Mouse (Mus musculus) granulocyte monocyte progenitor cell, adult 5-6 weeks (primary cell): ENCODE results near the gene Map3k12. TPM values are rescaled to one million over a fixed set of nuclear protein-coding genes. Genes with fewer than 3 reads are reported as not detected.
A peak's percentile ranks its signal among the peaks of the same experiment; 100 is the strongest.

Experiments
- ATAC-seq: replicated peaks from 2 replicates; pipeline ENCODE4 v1.8.0; 2016; ENCODE audit warnings: mild to moderate bottlenecking, moderate TSS enrichment, inconsistent platforms; ENCODE audit not compliant: poor library complexity, severe bottlenecking
- total RNA-seq, 2 experiments: library from RNA; stranded (forward) in 1 of 2; stranded (reverse) in 1 of 2; fragments of 200-712, 200-1000 nt in 1 of 2; fragments of >200 nt in 1 of 2; fragmentation: Nextera tagmentation in 1 of 2; gene quantifications; 2 replicates each; pipeline ENCODE4 v1.2.3; 2014 to 2017

The Map3k12 gene
- total RNA-seq, 2 experiments from 2014 or later, result 0.26 TPM; not detected in 1

DNA sequence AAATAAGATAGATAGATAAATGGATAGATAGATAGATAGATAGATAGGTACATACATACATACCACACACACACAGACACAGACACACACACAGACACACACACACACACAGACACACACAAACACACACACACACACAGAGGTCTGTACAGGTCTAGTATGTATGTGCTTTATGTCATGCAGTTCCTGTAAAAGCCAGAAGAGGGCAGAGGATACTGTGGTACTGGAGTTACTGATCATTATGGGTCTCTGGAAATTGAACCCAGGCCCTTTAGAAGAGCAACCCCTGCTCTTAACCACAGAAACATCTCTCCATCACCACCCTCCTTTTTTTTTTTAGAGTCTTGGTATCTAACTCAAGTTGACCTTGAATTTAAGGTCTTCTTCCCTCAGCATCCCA, 53.2 kb downstream of the Map3k12 start:
- 0 out of 2 replicates have a peak, but pooled peaks have one; percentile 38 for ATAC-seq

DNA sequence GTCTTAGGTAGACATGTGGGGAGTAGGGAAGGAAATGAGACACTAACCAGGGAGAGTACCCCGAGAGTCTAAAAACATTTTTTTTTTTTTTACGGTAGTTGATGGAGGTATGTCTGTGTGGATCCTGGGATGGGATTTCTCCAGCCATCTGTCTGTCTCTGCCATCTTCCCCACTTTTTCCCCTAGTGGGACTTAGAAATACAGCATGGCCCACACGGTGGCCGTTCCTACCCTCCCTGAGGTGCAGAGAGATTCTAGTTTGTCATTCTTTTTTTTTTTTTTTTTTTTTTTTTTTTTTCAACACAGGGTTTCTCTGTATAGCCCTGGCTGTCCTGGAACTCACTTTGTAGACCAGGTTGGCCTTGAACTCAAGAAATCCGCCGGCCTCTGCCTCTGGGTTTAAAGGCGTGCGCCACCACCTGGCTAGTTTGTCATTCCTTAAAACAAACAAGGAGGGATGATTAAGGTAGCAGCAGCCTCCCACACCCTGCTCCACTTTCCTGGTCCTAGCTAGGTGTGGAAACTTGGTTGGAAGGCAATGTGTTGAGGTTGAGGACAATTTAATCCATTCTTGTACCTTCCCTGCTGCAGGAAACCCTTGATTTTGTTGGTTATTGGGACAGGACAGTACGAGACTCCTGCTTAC, 55.3 kb downstream of the Map3k12 start:
- ATAC-seq, result no peak

DNA sequence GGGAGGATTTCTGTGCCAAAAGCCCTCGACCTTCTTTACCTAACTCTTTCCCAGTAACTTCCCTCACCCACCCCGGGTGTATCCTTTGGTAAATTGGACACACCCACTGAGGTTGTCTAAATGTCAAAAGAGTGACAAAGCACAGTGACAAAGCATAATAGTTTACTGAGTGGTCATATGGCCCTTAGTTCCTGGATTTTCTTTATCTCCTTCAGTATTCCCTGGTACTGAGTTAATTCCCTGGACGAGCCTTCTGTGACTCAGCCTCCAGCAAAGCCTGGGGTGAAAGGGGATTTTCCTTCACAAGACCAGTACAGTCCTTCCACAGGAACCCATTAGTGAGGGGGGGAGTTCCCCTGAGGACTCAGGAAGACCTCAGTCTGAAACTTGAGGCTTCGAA, 55.9 kb downstream of the Map3k12 start:
- ATAC-seq, result peak; percentile 45

DNA sequence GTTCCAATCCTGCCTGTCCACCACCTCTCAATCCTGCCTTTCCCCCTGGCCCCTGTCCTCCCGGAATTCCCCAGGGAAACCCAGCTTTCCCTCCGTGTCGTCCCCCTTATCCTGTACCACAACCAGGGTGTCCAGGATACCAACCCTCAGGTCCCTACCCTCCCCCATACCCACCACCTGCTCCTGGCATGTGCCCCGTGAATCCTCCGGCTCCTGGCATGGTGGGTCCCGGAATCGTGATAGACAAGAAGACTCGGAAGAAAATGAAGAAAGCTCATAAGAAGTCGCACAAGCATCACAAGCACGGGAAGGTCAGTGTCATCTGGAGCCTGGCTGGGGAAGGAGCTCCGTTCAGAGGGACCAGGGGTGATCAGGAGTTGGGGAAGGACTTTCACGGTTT, 56.5 kb downstream of the Map3k12 start:
- peak; percentile 12; the same call in 1 of the 2 replicates for ATAC-seq

DNA sequence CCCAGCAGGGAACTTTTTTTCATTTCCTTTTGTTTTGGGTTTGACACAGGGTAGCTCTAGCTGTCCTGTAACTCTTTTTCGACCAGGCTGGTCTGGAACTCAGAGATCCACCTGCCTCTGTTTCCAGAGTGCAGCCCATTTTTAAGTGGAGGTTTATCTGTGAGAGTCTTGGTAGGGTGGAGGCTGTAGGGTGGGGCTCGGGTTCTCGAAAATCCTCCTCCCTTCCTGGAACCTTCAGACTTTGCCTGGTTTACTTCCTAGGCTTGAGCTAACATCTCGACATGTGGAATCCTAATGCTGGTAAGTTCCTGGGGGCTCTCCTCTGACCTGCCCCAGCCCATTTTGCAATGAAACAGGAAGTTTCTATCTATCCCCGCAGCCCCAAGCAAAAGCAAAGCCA, 57.0 kb downstream of the Map3k12 start:
- ATAC-seq, result peak; percentile 18; the same call in 1 of the 2 replicates

DNA sequence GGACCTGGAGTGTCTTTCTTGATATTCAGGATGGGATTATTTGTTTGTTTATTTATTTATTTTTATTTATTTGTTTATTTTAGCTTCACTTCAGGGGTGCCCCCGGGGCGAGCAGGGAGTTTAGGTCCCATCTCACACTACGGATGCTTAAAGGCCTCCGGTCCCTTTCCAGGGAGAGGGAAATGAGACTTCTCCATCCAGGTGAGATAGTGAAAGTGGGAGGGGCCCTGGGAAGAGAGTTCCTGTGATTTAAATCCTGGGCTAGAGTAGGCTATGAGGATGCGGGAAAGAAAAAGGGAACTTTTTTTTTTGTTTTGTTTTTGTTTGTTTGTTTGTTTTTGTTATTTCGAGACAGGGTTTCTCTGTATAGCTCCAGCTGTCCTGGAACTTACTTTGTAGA, 57.5 kb downstream of the Map3k12 start:
- no peak for ATAC-seq

DNA sequence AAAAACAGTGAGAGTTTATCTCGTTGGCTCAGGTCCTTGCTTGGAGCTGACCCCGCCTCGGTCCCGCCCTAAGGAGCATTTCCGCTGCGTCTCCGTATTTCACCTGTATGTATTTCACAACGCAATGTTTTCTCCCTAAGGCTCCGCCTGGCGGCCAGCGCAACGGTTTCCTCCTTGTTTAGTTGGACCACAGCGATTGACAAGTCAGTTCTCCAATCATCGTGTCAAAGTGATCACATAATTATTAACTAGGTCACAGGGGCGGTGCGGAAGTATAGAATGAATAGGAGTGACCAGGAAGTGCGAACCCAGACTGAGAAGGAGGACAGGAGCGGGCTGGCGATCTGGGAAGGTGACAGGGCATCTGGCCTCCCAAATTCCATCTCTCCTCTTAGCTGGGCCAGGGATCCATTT, 58.0 kb downstream of the Map3k12 start, which contains the start of gene Prr13:
Prr13 (plus strand) TSS at position 125 of the 414 bp plus-strand sequence.
- ATAC-seq, result peak; percentile 83

DNA sequence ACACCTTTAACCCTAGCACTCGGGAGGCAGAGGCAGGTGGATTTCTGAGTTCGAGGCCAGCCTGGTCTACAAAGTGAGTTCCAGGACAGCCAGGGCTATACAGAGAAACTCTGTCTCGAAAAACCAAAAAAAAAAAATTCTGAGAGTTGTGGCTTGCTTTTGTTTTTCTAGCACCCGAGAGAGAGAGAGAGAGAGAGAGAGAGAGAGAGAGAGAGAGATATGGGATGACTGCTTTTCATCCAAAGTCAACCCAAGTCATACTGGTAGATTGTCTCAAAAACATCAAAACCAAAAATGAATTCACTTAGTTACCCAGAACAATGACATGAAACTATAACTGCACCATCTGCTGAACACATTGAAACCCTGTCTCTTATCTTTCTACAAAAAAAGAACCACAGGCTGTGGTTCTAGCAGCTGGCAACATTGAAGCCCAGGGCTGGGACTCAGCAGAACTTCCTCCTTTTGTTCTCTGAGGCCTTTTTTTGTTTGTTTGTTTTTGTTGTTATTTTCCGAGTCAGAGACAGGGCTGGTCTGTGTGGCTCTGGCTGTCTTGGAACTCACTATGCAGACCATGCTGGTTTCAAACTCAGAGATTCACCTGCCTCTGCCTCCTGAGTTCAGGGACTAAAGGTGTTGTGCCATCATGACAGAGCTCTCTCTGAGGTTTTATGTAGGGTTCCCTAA, 58.7 kb downstream of the Map3k12 start:
- peak; percentile 34; the same call in 1 of the 2 replicates for ATAC-seq

DNA sequence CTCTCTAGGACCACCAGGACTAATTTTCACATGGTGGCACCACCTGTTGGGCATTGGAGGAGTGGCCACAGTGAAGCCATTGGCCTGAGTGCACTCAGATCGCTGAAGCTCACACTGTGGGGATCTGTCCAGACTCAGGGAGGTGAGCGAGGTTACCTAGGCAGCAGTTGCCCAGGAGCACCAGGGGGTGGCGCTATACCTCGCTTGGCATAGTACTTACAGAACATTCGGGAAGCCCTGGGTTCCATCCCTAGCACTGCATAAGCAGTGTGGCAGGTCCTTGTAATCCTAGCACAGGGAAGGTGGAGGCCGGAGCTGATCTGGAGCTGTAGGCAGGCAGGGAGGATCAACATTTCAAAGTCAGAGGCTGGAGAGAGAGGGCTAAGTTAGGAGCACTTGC, 60.9 kb downstream of the Map3k12 start:
- ATAC-seq, result no peak

DNA sequence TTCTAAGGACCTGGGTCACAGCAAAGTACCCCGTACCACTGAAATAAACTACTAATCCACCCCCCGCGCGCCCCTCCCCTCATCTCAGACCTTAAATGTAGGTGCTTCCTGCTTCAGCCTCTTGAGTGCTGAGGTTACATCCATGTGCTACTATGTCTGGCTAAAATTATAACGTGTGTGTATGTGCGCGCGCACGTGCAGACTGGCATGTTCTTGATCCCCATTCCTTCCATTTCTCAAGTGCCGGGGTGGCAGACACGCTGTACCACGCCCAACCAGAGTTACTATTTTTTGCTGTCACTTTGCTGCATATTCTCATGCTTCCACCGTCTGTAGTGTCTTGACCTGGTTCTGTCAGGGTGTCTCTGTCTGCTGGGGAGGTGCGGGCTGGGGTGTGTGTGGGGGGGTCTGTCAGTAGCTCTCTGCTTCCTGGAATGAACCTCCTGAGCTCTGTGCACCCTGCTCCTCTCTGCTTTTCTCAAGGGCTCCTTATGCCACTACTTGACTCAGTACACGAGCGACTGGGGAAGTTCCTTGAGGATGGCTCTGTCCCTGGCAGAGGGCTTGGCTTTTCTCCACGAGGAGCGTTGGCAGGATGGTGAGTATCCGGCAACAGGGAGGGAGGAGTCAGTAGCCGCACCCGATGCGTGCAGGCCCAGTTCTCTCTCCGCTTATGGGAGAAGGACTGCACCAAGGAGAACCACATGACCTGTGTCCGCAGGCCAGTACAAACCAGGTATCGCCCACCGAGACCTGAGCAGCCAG, 65.0 kb downstream of the Map3k12 start:
- ATAC-seq, result no peak

DNA sequence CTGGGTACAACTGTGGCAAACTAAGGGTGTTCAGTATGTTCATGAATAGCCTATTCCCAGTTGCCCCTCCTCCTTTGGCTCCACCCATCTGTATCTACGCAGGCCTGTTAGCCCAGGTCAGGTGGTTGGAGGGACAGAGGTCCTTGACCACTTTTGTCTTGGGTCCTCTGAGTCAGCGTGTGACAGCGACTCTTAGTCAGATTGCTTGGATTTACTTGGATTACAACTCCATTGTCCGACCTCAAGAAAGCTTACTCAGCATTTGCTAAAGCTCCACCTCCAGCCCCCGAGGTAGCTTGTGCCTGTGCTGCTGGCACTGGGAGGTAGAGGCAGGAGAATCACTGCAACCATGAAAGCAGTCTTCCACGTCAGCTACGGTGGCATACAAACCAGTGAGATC, 65.9 kb downstream of the Map3k12 start:
- ATAC-seq, result no peak

DNA sequence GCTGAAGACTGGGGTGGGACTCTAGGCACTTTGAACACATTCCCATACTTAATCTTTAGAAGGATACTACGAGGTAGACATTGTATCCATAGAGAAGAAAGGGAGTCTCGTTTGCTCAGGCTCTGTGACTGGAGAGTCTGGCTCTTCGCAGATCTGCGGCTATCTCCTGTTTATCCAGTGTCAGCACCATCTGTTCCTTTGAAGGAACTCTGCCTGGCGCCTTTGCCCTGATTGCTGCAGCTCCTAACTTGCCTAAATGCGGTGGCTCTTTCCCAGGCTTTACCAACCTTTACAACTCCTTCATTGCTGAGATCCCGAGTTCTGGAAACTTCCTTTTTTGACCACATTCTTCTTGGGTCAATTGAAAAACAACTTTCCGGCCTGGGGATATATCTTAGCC, 67.5 kb downstream of the Map3k12 start:
- no peak for ATAC-seq

Other genes with a start within 250 kb of the Map3k12 start
- gene Gm9918, start 246.5 kb downstream of the Map3k12 start, total RNA-seq (2014; fragmentation: Nextera tagmentation), result not detected in 2 replicates
- not detected in 2 replicates for gene Gm9918, start 246.5 kb downstream of the Map3k12 start, total RNA-seq (2017)
- 20.0 and 39.8 TPM in 2 replicates for gene Mfsd5, start 237.6 kb downstream of the Map3k12 start, total RNA-seq (2014; fragmentation: Nextera tagmentation)
- 16.1 and 29.4 TPM in 2 replicates for gene Mfsd5, start 237.6 kb downstream of the Map3k12 start, total RNA-seq (2017)
- gene Espl1, start 220.8 kb downstream of the Map3k12 start, total RNA-seq (2014; fragmentation: Nextera tagmentation), result 20.8 and 21.7 TPM in 2 replicates
- 30.4 and 50.0 TPM in 2 replicates for gene Espl1, start 220.8 kb downstream of the Map3k12 start, total RNA-seq (2017)
- 299 and 314 TPM in 2 replicates for gene Pfdn5, start 190.9 kb downstream of the Map3k12 start, total RNA-seq (2014; fragmentation: Nextera tagmentation)
- gene Pfdn5, start 190.9 kb downstream of the Map3k12 start, total RNA-seq (2017), result 366 and 404 TPM in 2 replicates
- 63.3 and 88.7 TPM in 2 replicates for gene Myg1, start 185.4 kb downstream of the Map3k12 start, total RNA-seq (2014; fragmentation: Nextera tagmentation)
- gene Myg1, start 185.4 kb downstream of the Map3k12 start, total RNA-seq (2017), result 55.1 and 59.9 TPM in 2 replicates
- gene Aaas, start 166.3 kb downstream of the Map3k12 start, total RNA-seq (2014; fragmentation: Nextera tagmentation), result 120 and 123 TPM in 2 replicates
- gene Aaas, start 166.3 kb downstream of the Map3k12 start, total RNA-seq (2017), result 147 and 153 TPM in 2 replicates
- gene Sp7, start 149.9 kb downstream of the Map3k12 start, total RNA-seq (2014; fragmentation: Nextera tagmentation), result not detected in 2 replicates
- gene Sp7, start 149.9 kb downstream of the Map3k12 start, total RNA-seq (2017), result not detected in 2 replicates
- gene Sp1, start 110.9 kb downstream of the Map3k12 start, total RNA-seq (2014; fragmentation: Nextera tagmentation), result 59.6 and 71.6 TPM in 2 replicates
- gene Sp1, start 110.9 kb downstream of the Map3k12 start, total RNA-seq (2017), result 52.0 and 56.1 TPM in 2 replicates
- not detected in 2 replicates for gene Amhr2, start 71.7 kb downstream of the Map3k12 start, total RNA-seq (2014; fragmentation: Nextera tagmentation)
- not detected in 2 replicates for gene Amhr2, start 71.7 kb downstream of the Map3k12 start, total RNA-seq (2017)
- 75.2 and 97.2 TPM in 2 replicates for gene Prr13, start 58.0 kb downstream of the Map3k12 start, total RNA-seq (2014; fragmentation: Nextera tagmentation)
- 35.4 and 53.4 TPM in 2 replicates for gene Prr13, start 58.0 kb downstream of the Map3k12 start, total RNA-seq (2017)
- gene Pcbp2, start 46.5 kb downstream of the Map3k12 start, total RNA-seq (2014; fragmentation: Nextera tagmentation), result 731 and 799 TPM in 2 replicates
- gene Pcbp2, start 46.5 kb downstream of the Map3k12 start, total RNA-seq (2017), result 213 and 218 TPM in 2 replicates
- 7.7 TPM in 1 of 2 replicates, not detected in the other for gene Gm10337, start 13.3 kb downstream of the Map3k12 start, total RNA-seq (2014; fragmentation: Nextera tagmentation)
- not detected in 2 replicates for gene Gm10337, start 13.3 kb downstream of the Map3k12 start, total RNA-seq (2017)
- gene Tarbp2, start 1.1 kb upstream of the Map3k12 start, total RNA-seq (2014; fragmentation: Nextera tagmentation), result 29.4 and 36.3 TPM in 2 replicates
- gene Tarbp2, start 1.1 kb upstream of the Map3k12 start, total RNA-seq (2017), result 18.7 and 20.0 TPM in 2 replicates
- 12.9 and 19.4 TPM in 2 replicates for gene Npff, start 7.9 kb upstream of the Map3k12 start, total RNA-seq (2014; fragmentation: Nextera tagmentation)
- gene Npff, start 7.9 kb upstream of the Map3k12 start, total RNA-seq (2017), result 2.4 TPM in 1 of 2 replicates, not detected in the other
- not detected in 2 replicates for gene Gm28047, start 108.0 kb upstream of the Map3k12 start, total RNA-seq (2014; fragmentation: Nextera tagmentation)
- gene Gm28047, start 108.0 kb upstream of the Map3k12 start, total RNA-seq (2017), result not detected in 2 replicates
- gene Atf7, start 108.4 kb upstream of the Map3k12 start, total RNA-seq (2014; fragmentation: Nextera tagmentation), result 124 and 212 TPM in 2 replicates
- 43.1 and 60.2 TPM in 2 replicates for gene Atf7, start 108.4 kb upstream of the Map3k12 start, total RNA-seq (2017)
- gene Atp5g2, start 155.3 kb upstream of the Map3k12 start, total RNA-seq (2014; fragmentation: Nextera tagmentation), result 69.8 and 122 TPM in 2 replicates
- 83.4 and 95.4 TPM in 2 replicates for gene Atp5g2, start 155.3 kb upstream of the Map3k12 start, total RNA-seq (2017)
- 10.8 and 19.3 TPM in 2 replicates for gene Calcoco1, start 205.1 kb upstream of the Map3k12 start, total RNA-seq (2014; fragmentation: Nextera tagmentation)
- 5.1 and 12.2 TPM in 2 replicates for gene Calcoco1, start 205.1 kb upstream of the Map3k12 start, total RNA-seq (2017)